Mouse (Mus musculus) large intestine, adult 2 months (tissue): ENCODE results near the gene Ifna2. TPM values are rescaled to one million over a fixed set of nuclear protein-coding genes. Genes with fewer than 3 reads are reported as not detected.

Experiments
- DNase-seq: peaks from one replicate; pipeline ENCODE4 v3.0.0-alpha.2; 2012; ENCODE audit warnings: low read depth, low spot score
- WGBS: fragments of 180-500 bp; shearing (Covaris S2); methylation state at CpG from one replicate; pipeline ENCODE4 v1.1.7; 2018; 5-methylcytosine and 5-hydroxymethylcytosine counted together
- polyA plus RNA-seq: library from polyadenylated mRNA; depleted of rRNA; stranded (reverse); fragments of >200 nt; gene quantifications from 2 replicates; pipeline ENCODE4 v1.2.3, GENCODE M21; 2012; rRNA removed

Gene Ifna2
- polyA plus RNA-seq, 1 experiment, result not detected

DNA sequence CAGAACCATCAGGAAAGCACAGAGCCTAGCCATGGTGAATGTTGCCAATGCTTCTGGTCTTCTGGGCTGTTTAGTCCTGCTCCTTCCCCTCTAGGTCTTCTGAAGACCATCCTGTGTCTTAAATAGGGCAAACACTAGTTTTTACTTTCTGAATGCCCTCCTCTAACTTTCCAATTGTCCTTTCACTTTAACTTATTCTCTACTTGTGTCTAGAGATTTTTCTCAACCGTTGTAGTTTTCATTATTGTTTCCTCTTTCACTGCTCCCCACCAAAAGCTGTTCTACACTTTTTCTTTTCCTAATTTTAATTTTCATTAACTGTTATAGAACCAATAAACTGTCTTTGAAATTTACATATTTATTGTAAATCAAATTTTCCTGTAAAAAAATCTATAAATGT, 6.9 kb downstream of the Ifna2 start, which contains the start of gene Ifna16:
Ifna16 (minus strand) TSS at position 101 of the 400 bp plus-strand sequence.
- WGBS, result 65% methylated on average over 1 of the region's 1 CpGs
- no peak for DNase-seq

DNA sequence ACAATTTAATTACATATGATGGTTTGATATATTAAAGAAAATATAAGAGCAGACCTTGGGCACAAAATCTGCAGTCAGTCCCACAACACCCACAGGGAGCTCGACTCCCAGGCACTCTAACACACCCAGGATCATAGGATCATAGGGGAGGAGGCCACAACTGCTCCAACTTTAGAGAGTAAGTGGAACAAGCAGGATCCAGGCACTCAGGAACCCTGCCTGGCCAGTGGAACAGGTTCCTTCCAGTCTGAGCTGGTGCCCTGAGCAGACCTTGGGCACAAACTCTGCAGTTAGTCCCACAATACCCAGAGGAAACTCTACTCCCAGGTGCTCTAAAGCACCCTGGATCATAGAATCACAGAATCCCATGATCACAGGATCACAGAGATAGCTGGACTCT, 28.3 kb downstream of the Ifna2 start:
- no peak for DNase-seq
- 13% methylated on average over 1 of the region's 1 CpGs for WGBS

DNA sequence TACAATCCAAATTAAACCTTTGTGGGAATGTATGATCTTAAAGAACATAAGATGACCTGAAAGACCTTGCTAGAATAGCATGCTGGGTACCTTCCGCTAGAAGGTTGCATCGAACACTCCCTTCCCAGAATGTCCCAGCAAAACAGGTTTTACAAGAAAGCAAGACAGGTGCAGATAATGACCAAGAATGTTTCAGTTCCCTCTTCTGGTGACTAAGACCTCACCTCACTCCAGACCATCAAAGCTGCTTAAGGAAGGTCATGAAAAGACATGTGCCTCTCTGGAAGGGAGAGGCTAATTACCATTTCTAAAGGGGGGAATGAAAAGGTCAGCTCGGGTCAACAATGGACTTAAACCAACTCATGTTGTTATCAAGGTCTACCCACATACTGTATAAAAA, 30.1 kb downstream of the Ifna2 start:
- WGBS, result 46% methylated on average over 3 of the region's 3 CpGs
- no peak for DNase-seq

- no peak for DNase-seq
- WGBS, result 49% methylated on average over 2 of the region's 2 CpGs
Observed at GRCm38 (mm10) chr4:88644359-88644758, 39.4 kb downstream of the Ifna2 start, which contains the start of gene Ifna13. Ifna13 (minus strand) TSS chr4:88644459.

DNA sequence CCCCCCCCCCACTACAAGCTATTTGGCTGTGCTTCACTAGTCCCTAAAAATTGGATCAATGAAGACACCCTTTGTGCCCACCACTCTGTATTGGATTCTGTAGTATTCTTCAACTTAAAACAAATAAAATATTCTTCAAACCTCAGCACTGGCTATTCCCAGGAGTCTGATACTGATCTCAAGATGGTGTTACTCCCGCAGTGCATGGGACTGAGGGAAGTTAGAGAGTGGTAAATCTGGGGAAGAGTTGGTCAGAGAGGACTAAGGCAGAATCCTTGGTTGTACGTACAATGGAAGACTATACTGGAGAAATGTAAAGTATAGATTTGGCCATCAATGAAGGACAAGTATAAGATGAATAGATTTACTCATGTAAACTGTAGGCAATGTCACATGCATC, 41.2 kb downstream of the Ifna2 start:
- DNase-seq, result no peak
- 23% methylated on average over 2 of the region's 2 CpGs for WGBS

DNA sequence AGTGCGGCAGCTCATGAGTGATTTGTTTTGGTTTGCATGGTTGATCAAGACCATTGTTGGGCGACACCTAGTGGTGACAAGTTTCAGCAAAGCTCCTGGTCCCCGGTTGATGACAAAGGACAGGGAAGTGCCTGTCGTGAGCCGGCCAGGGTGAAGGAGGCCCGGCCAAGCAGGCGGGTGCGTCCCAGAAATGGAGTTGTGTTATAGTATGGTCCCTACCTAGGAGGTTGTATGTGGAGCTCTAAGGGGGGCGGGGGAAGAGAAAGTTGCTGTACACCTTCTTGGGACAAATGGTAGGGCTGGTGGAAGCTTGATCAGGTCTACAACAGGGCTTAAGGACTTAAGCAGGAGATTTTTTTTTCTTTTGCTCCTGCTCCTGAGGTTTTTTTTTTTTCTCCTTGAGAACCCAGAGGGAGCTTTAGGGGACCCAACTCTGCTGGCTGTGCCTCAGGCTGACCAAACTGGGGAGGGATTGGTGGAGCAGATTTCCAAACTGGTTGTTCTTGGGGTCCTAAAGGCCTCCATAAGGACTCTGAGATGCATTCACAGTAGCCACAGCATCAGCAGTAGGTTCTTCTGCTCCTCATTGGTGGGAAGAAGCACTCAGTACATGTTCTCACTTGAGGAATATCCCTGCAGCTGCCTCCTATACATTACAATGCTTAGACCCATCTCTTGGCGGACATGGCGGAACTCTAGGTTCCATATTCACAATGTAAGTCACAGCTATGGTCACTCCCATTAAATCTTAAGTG, 42.5 kb downstream of the Ifna2 start:
- 9% methylated on average over 11 of the region's 11 CpGs for WGBS
- peak; percentile 100 for DNase-seq

GRCm38 (mm10) chr4:88640704-88641076, 43.0 kb downstream of the Ifna2 start:
- 28% methylated on average over 8 of the region's 8 CpGs for WGBS
- DNase-seq, result no peak

GRCm38 (mm10) chr4:88634311-88634710, 49.4 kb downstream of the Ifna2 start, which contains the start of gene C87499:
C87499 (minus strand) TSS chr4:88634411.
- no peak for DNase-seq

More at GRCm38 (mm10) chr4:88634311-88634710, 49.4 kb downstream of the Ifna2 start, which contains the start of gene C87499:
- 89% methylated on average over 4 of the region's 4 CpGs for WGBS

Other genes starting within 250 kb of the Ifna2 start
- gene Hacd4, start 245.0 kb downstream of the Ifna2 start, polyA plus RNA-seq, result 1.0 and 1.3 TPM in 2 replicates
- gene Ifnb1, start 161.1 kb downstream of the Ifna2 start, polyA plus RNA-seq, result not detected in 2 replicates
- not detected in 2 replicates for gene Ifna15, start 125.7 kb downstream of the Ifna2 start, polyA plus RNA-seq
- not detected in 2 replicates for gene Ifna14, start 112.1 kb downstream of the Ifna2 start, polyA plus RNA-seq
- gene Ifna9, start 91.5 kb downstream of the Ifna2 start, polyA plus RNA-seq, result not detected in 2 replicates
- gene Ifna12, start 80.5 kb downstream of the Ifna2 start, polyA plus RNA-seq, result not detected in 2 replicates
- not detected in 2 replicates for gene C87499, start 49.5 kb downstream of the Ifna2 start, polyA plus RNA-seq
- gene Ifna13, start 39.5 kb downstream of the Ifna2 start, polyA plus RNA-seq, result not detected in 2 replicates
- gene Ifna16, start 7.0 kb downstream of the Ifna2 start, polyA plus RNA-seq, result not detected in 2 replicates
- gene Ifnab, start 7.4 kb upstream of the Ifna2 start, polyA plus RNA-seq, result not detected in 2 replicates
- 0.15 and 0.21 TPM in 2 replicates for gene Gm26566, start 37.9 kb upstream of the Ifna2 start, polyA plus RNA-seq
- 7.2 and 12.3 TPM in 2 replicates for gene Klhl9, start 38.6 kb upstream of the Ifna2 start, polyA plus RNA-seq
- not detected in 2 replicates for gene Gm13271, start 71.0 kb upstream of the Ifna2 start, polyA plus RNA-seq
- not detected in 2 replicates for gene Gm13283, start 76.2 kb upstream of the Ifna2 start, polyA plus RNA-seq
- not detected in 2 replicates for gene Gm13290, start 89.9 kb upstream of the Ifna2 start, polyA plus RNA-seq
- gene Gm13289, start 93.0 kb upstream of the Ifna2 start, polyA plus RNA-seq, result not detected in 2 replicates
- not detected in 2 replicates for gene Gm13272, start 95.9 kb upstream of the Ifna2 start, polyA plus RNA-seq
- not detected in 2 replicates for gene Ifnz, start 98.2 kb upstream of the Ifna2 start, polyA plus RNA-seq
- not detected in 2 replicates for gene Gm13276, start 101.8 kb upstream of the Ifna2 start, polyA plus RNA-seq
- not detected in 2 replicates for gene Gm13277, start 104.7 kb upstream of the Ifna2 start, polyA plus RNA-seq
- gene Gm13278, start 107.6 kb upstream of the Ifna2 start, polyA plus RNA-seq, result not detected in 2 replicates
- not detected in 2 replicates for gene Gm13275, start 110.6 kb upstream of the Ifna2 start, polyA plus RNA-seq
- not detected in 2 replicates for gene Gm13279, start 113.5 kb upstream of the Ifna2 start, polyA plus RNA-seq
- gene Gm13285, start 115.8 kb upstream of the Ifna2 start, polyA plus RNA-seq, result not detected in 2 replicates
- not detected in 2 replicates for gene Gm13287, start 119.3 kb upstream of the Ifna2 start, polyA plus RNA-seq
- not detected in 2 replicates for gene Gm13288, start 121.6 kb upstream of the Ifna2 start, polyA plus RNA-seq
- gene Ifna7, start 132.3 kb upstream of the Ifna2 start, polyA plus RNA-seq, result not detected in 2 replicates
- gene Ifna11, start 136.0 kb upstream of the Ifna2 start, polyA plus RNA-seq, result not detected in 2 replicates
- gene Ifna6, start 143.5 kb upstream of the Ifna2 start, polyA plus RNA-seq, result not detected in 2 replicates
- gene Ifna5, start 151.6 kb upstream of the Ifna2 start, polyA plus RNA-seq, result not detected in 2 replicates
- gene Ifna4, start 157.9 kb upstream of the Ifna2 start, polyA plus RNA-seq, result not detected in 2 replicates
- gene Ifna1, start 166.2 kb upstream of the Ifna2 start, polyA plus RNA-seq, result not detected in 2 replicates
- gene Ifne, start 196.3 kb upstream of the Ifna2 start, polyA plus RNA-seq, result not detected in 2 replicates